Mouse (Mus musculus): ENCODE results near the gene Vegfd. TPM values are rescaled to one million over a fixed set of nuclear protein-coding genes. Genes with fewer than 3 reads are reported as not detected.

The Vegfd gene
- polyA plus RNA-seq, 1 experiment = 0.49 TPM

- no peak for DNase-seq
- Histone ChIP-seq H3K27ac (ENCODE audit: control insufficient read depth, insufficient read depth, low read length) (no peak overlapping the region), H3K4me1 (replicated peaks; ENCODE audit: control insufficient read depth, insufficient read depth, low read length) (no peaks in the 10 kb centered on the region), H3K4me3 (ENCODE audit: control insufficient read depth, insufficient read depth, low read length) (no peak overlapping the region), H3K27me3 (ENCODE audit: control insufficient read depth, insufficient read depth, low read length) (no peaks in the 10 kb centered on the region), H3K36me3 (ENCODE audit: control insufficient read depth, insufficient read depth, low read length) (no peaks in the 10 kb centered on the region)
- TF ChIP-seq CTCF (IDR thresholded peaks at IDR 0.05; ENCODE audit: borderline replicate concordance, control insufficient read depth, extremely low read depth, insufficient read depth, low read length, poor library complexity) = no peak
- TF ChIP-seq POLR2A (IDR thresholded peaks at IDR 0.05; ENCODE audit: control insufficient read depth, extremely low read depth, insufficient read depth, low read length, poor library complexity) = no peak
- 94% methylated on average over 2 of the region's 2 CpGs for WGBS
Observed at GRCm38 (mm10) chrX:164440140-164440539, 67.0 kb downstream of the Vegfd start.

- no peaks in the 10 kb centered on the region for H3K4me1 ChIP-seq (replicated peaks; ENCODE audit: control insufficient read depth, insufficient read depth, low read length)
- H3K27ac ChIP-seq (ENCODE audit: control insufficient read depth, insufficient read depth, low read length) = no peak overlapping the region
- TF ChIP-seq POLR2A (IDR thresholded peaks at IDR 0.05; ENCODE audit: control insufficient read depth, extremely low read depth, insufficient read depth, low read length, poor library complexity) = no peak
- H3K27me3 ChIP-seq (ENCODE audit: control insufficient read depth, insufficient read depth, low read length) = no peaks in the 10 kb centered on the region
- WGBS = 90% methylated on average over 3 of the region's 3 CpGs
- no peak overlapping the region for H3K4me3 ChIP-seq (ENCODE audit: control insufficient read depth, insufficient read depth, low read length)
- no peak for DNase-seq
- H3K36me3 ChIP-seq (ENCODE audit: control insufficient read depth, insufficient read depth, low read length) = no peaks in the 10 kb centered on the region
Observed at GRCm38 (mm10) chrX:164440703-164441102, 67.5 kb downstream of the Vegfd start.

GRCm38 (mm10) chrX:164441306-164441705, 68.1 kb downstream of the Vegfd start:
- H3K36me3 ChIP-seq (ENCODE audit: control insufficient read depth, insufficient read depth, low read length) = no peaks in the 10 kb centered on the region
- no peak overlapping the region for H3K4me3 ChIP-seq (ENCODE audit: control insufficient read depth, insufficient read depth, low read length)
- WGBS = 90% methylated on average over 3 of the region's 3 CpGs
- no peak for DNase-seq
- no peaks in the 10 kb centered on the region for H3K27me3 ChIP-seq (ENCODE audit: control insufficient read depth, insufficient read depth, low read length)
- no peak overlapping the region for H3K27ac ChIP-seq (ENCODE audit: control insufficient read depth, insufficient read depth, low read length)
- TF ChIP-seq CTCF (IDR thresholded peaks at IDR 0.05; ENCODE audit: borderline replicate concordance, control insufficient read depth, extremely low read depth, insufficient read depth, low read length, poor library complexity) = no peak
- no peak for TF ChIP-seq POLR2A (IDR thresholded peaks at IDR 0.05; ENCODE audit: control insufficient read depth, extremely low read depth, insufficient read depth, low read length, poor library complexity)
- H3K4me1 ChIP-seq (replicated peaks; ENCODE audit: control insufficient read depth, insufficient read depth, low read length) = no peaks in the 10 kb centered on the region

GRCm38 (mm10) chrX:164445601-164446000, 72.4 kb downstream of the Vegfd start:
- Histone ChIP-seq H3K36me3 (ENCODE audit: control insufficient read depth, insufficient read depth, low read length) (no peaks in the 10 kb centered on the region), H3K4me3 (ENCODE audit: control insufficient read depth, insufficient read depth, low read length) (no peak overlapping the region), H3K4me1 (replicated peaks; ENCODE audit: control insufficient read depth, insufficient read depth, low read length) (no peaks in the 10 kb centered on the region), H3K27ac (ENCODE audit: control insufficient read depth, insufficient read depth, low read length) (no peak overlapping the region), H3K27me3 (ENCODE audit: control insufficient read depth, insufficient read depth, low read length) (no peaks in the 10 kb centered on the region)
- TF ChIP-seq CTCF (IDR thresholded peaks at IDR 0.05; ENCODE audit: borderline replicate concordance, control insufficient read depth, extremely low read depth, insufficient read depth, low read length, poor library complexity) (no peak), POLR2A (IDR thresholded peaks at IDR 0.05; ENCODE audit: control insufficient read depth, extremely low read depth, insufficient read depth, low read length, poor library complexity) (no peak)
- DNase-seq = no peak
- 97% methylated on average over 12 of the region's 12 CpGs for WGBS

GRCm38 (mm10) chrX:164446106-164446551, 73.0 kb downstream of the Vegfd start:
- Histone ChIP-seq H3K36me3 (ENCODE audit: control insufficient read depth, insufficient read depth, low read length) (no peaks in the 10 kb centered on the region), H3K27ac (ENCODE audit: control insufficient read depth, insufficient read depth, low read length) (no peak overlapping the region), H3K4me3 (ENCODE audit: control insufficient read depth, insufficient read depth, low read length) (no peak overlapping the region), H3K4me1 (replicated peaks; ENCODE audit: control insufficient read depth, insufficient read depth, low read length) (no peaks in the 10 kb centered on the region), H3K27me3 (ENCODE audit: control insufficient read depth, insufficient read depth, low read length) (no peaks in the 10 kb centered on the region)
- TF ChIP-seq CTCF (IDR thresholded peaks at IDR 0.05; ENCODE audit: borderline replicate concordance, control insufficient read depth, extremely low read depth, insufficient read depth, low read length, poor library complexity) = no peak
- TF ChIP-seq POLR2A (IDR thresholded peaks at IDR 0.05; ENCODE audit: control insufficient read depth, extremely low read depth, insufficient read depth, low read length, poor library complexity) = no peak
- 96% methylated on average over 10 of the region's 10 CpGs for WGBS
- DNase-seq = peak; percentile 15

GRCm38 (mm10) chrX:164446835-164447681, 73.9 kb downstream of the Vegfd start:
- H3K27me3 ChIP-seq (ENCODE audit: control insufficient read depth, insufficient read depth, low read length) = no peaks in the 10 kb centered on the region
- no peaks in the 10 kb centered on the region for H3K36me3 ChIP-seq (ENCODE audit: control insufficient read depth, insufficient read depth, low read length)
- no peak for TF ChIP-seq CTCF (IDR thresholded peaks at IDR 0.05; ENCODE audit: borderline replicate concordance, control insufficient read depth, extremely low read depth, insufficient read depth, low read length, poor library complexity)
- TF ChIP-seq POLR2A (IDR thresholded peaks at IDR 0.05; ENCODE audit: control insufficient read depth, extremely low read depth, insufficient read depth, low read length, poor library complexity) = no peak
- H3K4me1 ChIP-seq (replicated peaks; ENCODE audit: control insufficient read depth, insufficient read depth, low read length) = no peaks in the 10 kb centered on the region
- WGBS = 93% methylated on average over 9 of the region's 9 CpGs
- H3K27ac ChIP-seq (ENCODE audit: control insufficient read depth, insufficient read depth, low read length) = no peak overlapping the region
- H3K4me3 ChIP-seq (ENCODE audit: control insufficient read depth, insufficient read depth, low read length) = no peak overlapping the region
- no peak for DNase-seq
